11 mouse cellular contexts compared by ENCODE assay signal in genomic region chr2:160510635-160511421, GRCm38 (mm10).
DNase-seq lines count a peak whose midpoint lies in the region; ATAC-seq and TF ChIP-seq lines count a peak whose summit lies in the region.
"Had no signal": no experiment of that assay in that cellular context is flagged by ENCODE, and none has a peak within 500 bp of the region (broad histone marks: within the 10 kb centered on the region; RNA-seq: fewer than 3 reads in every experiment).

No protein-coding gene starts in this region.

- no peak overlapping the region for H3K9ac ChIP-seq in lung, embryonic 16.5 days (ENCODE audit: low read length)
- H3K9ac ChIP-seq: limb, embryonic 15.5 days had no signal

- peak; percentile 76 for ATAC-seq in lung, embryonic 16.5 days (ENCODE audit: low read depth)

- no peak overlapping the region for H3K27ac ChIP-seq in lung, embryonic 16.5 days (ENCODE audit: low read length)
- H3K27ac ChIP-seq: limb, embryonic 15.5 days had no signal

- H3K4me2 ChIP-seq in lung, embryonic 16.5 days (ENCODE audit: low read depth, low read length), result no peak overlapping the region
- H3K4me2 ChIP-seq: limb, embryonic 15.5 days had no signal

- peak; percentile 35 for DNase-seq in embryo, embryonic 11 days
- no peak for DNase-seq in embryo, embryonic 10.5 days (ENCODE audit: low spot score)
- DNase-seq in heart, adult 8-10 months (ENCODE audit: low spot score), result peak; percentile 67
- no peak for DNase-seq in cerebellum, postnatal 36 days
- DNase-seq in frontal cortex, postnatal 25 days (ENCODE audit: low spot score in 2 of 2), result no peak
- DNase-seq in thymus, adult 18-20 months, result no peak
- DNase-seq: cerebellum, adult 9-10 months had no signal

- H3K4me1 ChIP-seq in E14TG2a.4 (replicated peaks; ENCODE audit: low read depth, low read length), result peaks cover 69% of the 10 kb centered on the region
- no peaks in the 10 kb centered on the region for H3K4me1 ChIP-seq in lung, embryonic 16.5 days (replicated peaks; ENCODE audit: control insufficient read depth, insufficient read depth, low read length)

- peaks cover 32% of the 10 kb centered on the region for H3K27me3 ChIP-seq in E14TG2a.4 (ENCODE audit: insufficient read depth, low read length)
- H3K27me3 ChIP-seq in lung, embryonic 16.5 days (ENCODE audit: control insufficient read depth, insufficient read depth, low read depth, low read length), result no peaks in the 10 kb centered on the region
- H3K27me3 ChIP-seq: limb, embryonic 15.5 days had no signal

- H3K4me3 ChIP-seq in E14TG2a.4 (replicated peaks; ENCODE audit: low read length), result peak overlapping the region; percentile 15; the same call in 1 of the 2 replicates
- no peak overlapping the region for H3K4me3 ChIP-seq in lung, embryonic 16.5 days (ENCODE audit: low read length)
- H3K4me3 ChIP-seq: limb, embryonic 15.5 days; myocyte had no signal

- no peaks in the 10 kb centered on the region for H3K9me3 ChIP-seq in E14TG2a.4 (ENCODE audit: low read length)
- H3K9me3 ChIP-seq in lung, embryonic 16.5 days (ENCODE audit: control insufficient read depth, low read length), result no peaks in the 10 kb centered on the region
- H3K9me3 ChIP-seq: limb, embryonic 15.5 days had no signal

- 50% methylated on average over 14 of the region's 14 CpGs for WGBS in lung, embryonic 16.5 days

- TF ChIP-seq CTCF in E14TG2a.4 (conservative IDR thresholded peaks at IDR 0.05; ENCODE audit: low read length), result no peak

- no peaks in the 10 kb centered on the region for H3K36me3 ChIP-seq in E14TG2a.4 (ENCODE audit: insufficient read depth, low read length)
- no peaks in the 10 kb centered on the region for H3K36me3 ChIP-seq in lung, embryonic 16.5 days (ENCODE audit: control insufficient read depth, insufficient read depth, low read length)
- H3K36me3 ChIP-seq: limb, embryonic 15.5 days had no signal

Comparison
In these comparisons a context has a peak if more than half of its experiments do, and no peak if none do; other contexts are left out.
1. DNase-seq: peak in embryo, embryonic 11 days (single experiment) and heart, adult 8-10 months (single experiment); none in embryo, embryonic 10.5 days (single experiment), cerebellum, postnatal 36 days (0 of 2), frontal cortex, postnatal 25 days (0 of 2) and thymus, adult 18-20 months (0 of 2).